8 mouse cellular contexts compared by ENCODE assay signal in the genomic region with DNA sequence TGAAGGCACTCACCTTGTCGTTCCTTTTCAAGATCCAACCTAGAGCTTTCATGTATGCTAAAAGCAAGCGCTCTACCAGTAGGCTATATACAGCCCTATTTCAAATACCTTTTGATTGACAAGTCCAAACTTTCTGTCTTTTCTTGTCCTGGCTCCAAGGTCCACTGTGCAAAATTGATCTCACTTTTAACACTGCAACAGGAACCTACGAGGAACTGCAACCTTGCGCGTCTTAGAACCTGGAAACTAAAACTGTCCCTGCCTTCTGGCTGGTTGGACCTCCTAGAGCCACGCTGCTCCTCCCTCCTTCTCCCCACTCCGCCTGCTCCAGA. TPM values are rescaled to one million over a fixed set of nuclear protein-coding genes. Genes with fewer than 3 reads are reported as not detected.
DNase-seq lines count a peak whose midpoint lies in the region; ATAC-seq and TF ChIP-seq lines count a peak whose summit lies in the region.

No protein-coding gene starts in this region.

- intact Hi-C loops in left cerebral cortex, postnatal 4 days (cut with DNase I) = no loop called here

- peak overlapping the region; percentile 97 for H3K4me3 ChIP-seq in heart, embryonic 10.5 days
- H3K4me3 ChIP-seq in E14TG2a.4 (replicated peaks; ENCODE audit: low read length) = peak overlapping the region; percentile 95
- H3K4me3 ChIP-seq in forebrain, embryonic 12.5 days (replicated peaks) = peak overlapping the region; percentile 80
- H3K4me3 ChIP-seq in liver, embryonic 15.5 days (replicated peaks) = peak overlapping the region; percentile 91

- H3K9me3 ChIP-seq in heart, embryonic 10.5 days = no peaks in the 10 kb centered on the region
- H3K9me3 ChIP-seq in E14TG2a.4 (ENCODE audit: low read length) = no peaks in the 10 kb centered on the region
- no peaks in the 10 kb centered on the region for H3K9me3 ChIP-seq in forebrain, embryonic 12.5 days
- no peaks in the 10 kb centered on the region for H3K9me3 ChIP-seq in liver, embryonic 15.5 days (replicated peaks)

- peak overlapping the region; percentile 78 for H3K4me2 ChIP-seq in forebrain, embryonic 12.5 days
- H3K4me2 ChIP-seq in liver, embryonic 15.5 days = peak overlapping the region; percentile 94

- peak overlapping the region; percentile 81 for H3K9ac ChIP-seq in forebrain, embryonic 12.5 days
- peak overlapping the region; percentile 83 for H3K9ac ChIP-seq in liver, embryonic 15.5 days

- no peak for DNase-seq in heart, embryonic 10.5 days (ENCODE audit: low spot score)
- no peak for DNase-seq in heart, adult 18-20 months
- no peak for DNase-seq in urinary bladder, postnatal 4 days (ENCODE audit: low spot score in 2 of 2)
- DNase-seq in left cerebral cortex, postnatal 4 days = no peak
- DNase-seq in left cerebral cortex, adult 18-20 months (ENCODE audit: low spot score in 2 of 2) = no peak

- H3K36me3 ChIP-seq in heart, embryonic 10.5 days = peaks cover 21% of the 10 kb centered on the region; the same call in 1 of the 2 replicates
- peaks cover 42% of the 10 kb centered on the region for H3K36me3 ChIP-seq in E14TG2a.4 (ENCODE audit: insufficient read depth, low read length)
- H3K36me3 ChIP-seq in forebrain, embryonic 12.5 days (replicated peaks) = peaks cover 13% of the 10 kb centered on the region
- peaks cover 18% of the 10 kb centered on the region for H3K36me3 ChIP-seq in liver, embryonic 15.5 days (replicated peaks)

- peak overlapping the region; percentile 94 for H3K27ac ChIP-seq in heart, embryonic 10.5 days
- H3K27ac ChIP-seq in forebrain, embryonic 12.5 days = peak overlapping the region; percentile 39; the same call in 1 of the 2 replicates
- peak overlapping the region; percentile 74 for H3K27ac ChIP-seq in liver, embryonic 15.5 days (replicated peaks)

- peaks cover 10% of the 10 kb centered on the region for H3K4me1 ChIP-seq in heart, embryonic 10.5 days
- H3K4me1 ChIP-seq in E14TG2a.4 (replicated peaks; ENCODE audit: low read depth, low read length) = peaks cover 20% of the 10 kb centered on the region
- peaks cover 10% of the 10 kb centered on the region for H3K4me1 ChIP-seq in forebrain, embryonic 12.5 days
- H3K4me1 ChIP-seq in liver, embryonic 15.5 days (replicated peaks) = peaks cover 18% of the 10 kb centered on the region

- ATAC-seq in forebrain, embryonic 12.5 days (ENCODE audit: low FRiP score) = no peak
- no peak for ATAC-seq in liver, embryonic 15.5 days (ENCODE audit: insufficient read depth)

- no peaks in the 10 kb centered on the region for H3K27me3 ChIP-seq in heart, embryonic 10.5 days (ENCODE audit: insufficient read depth, poor library complexity, severe bottlenecking)
- no peaks in the 10 kb centered on the region for H3K27me3 ChIP-seq in E14TG2a.4 (ENCODE audit: insufficient read depth, low read length)
- H3K27me3 ChIP-seq in forebrain, embryonic 12.5 days = 0 out of 2 replicates have a peak, but pooled peaks cover 4% of the 10 kb centered on the region
- no peaks in the 10 kb centered on the region for H3K27me3 ChIP-seq in liver, embryonic 15.5 days

- 20% methylated on average over 7 of the region's 7 CpGs for WGBS in heart, embryonic 10.5 days
- WGBS in forebrain, embryonic 12.5 days = 24% methylated on average over 7 of the region's 7 CpGs
- WGBS in liver, embryonic 15.5 days (ENCODE audit: insufficient replicate concordance) = 14% methylated on average over 7 of the region's 7 CpGs

- TF ChIP-seq CTCF in E14TG2a.4 (conservative IDR thresholded peaks at IDR 0.05; ENCODE audit: low read length) = no peak

RNA-seq across cellular contexts. Expression of gene Ola1, which starts 5.2 kb away (rescaled TPM):
- 73.2 and 80.8 TPM in 2 replicates for polyA plus RNA-seq in heart, embryonic 10.5 days (2016; fragmentation: Nextera tagmentation; extraction: Ambion mirVana)
- 10 to 100 TPM; 41.5 to 41.9 TPM for total RNA-seq in heart, adult 18-20 months (2021)
- polyA plus RNA-seq in forebrain, embryonic 12.5 days (2016; fragmentation: Nextera tagmentation; extraction: Ambion mirVana) = 104 and 106 TPM in 2 replicates
- polyA plus RNA-seq in liver, embryonic 15.5 days (2015; fragmentation: Nextera tagmentation; extraction: Ambion mirVana) = 30.9 and 41.7 TPM in 2 replicates
- 100 to 1,000 TPM in 1 of 2 experiments, 10 to 100 TPM in 1; 99.6 to 106 TPM for total RNA-seq in left cerebral cortex, postnatal 4 days (2021)
- total RNA-seq in left cerebral cortex, adult 18-20 months (2021) = 100 to 1,000 TPM; 100 to 106 TPM

RNA-seq across cellular contexts. Expression of gene Sp9, which starts 58.2 kb away (rescaled TPM):
- polyA plus RNA-seq in heart, embryonic 10.5 days (2016; fragmentation: Nextera tagmentation; extraction: Ambion mirVana) = not detected in 2 replicates
- total RNA-seq in heart, adult 18-20 months (2021) = not detected
- 12.9 and 16.1 TPM in 2 replicates for polyA plus RNA-seq in forebrain, embryonic 12.5 days (2016; fragmentation: Nextera tagmentation; extraction: Ambion mirVana)
- not detected in 2 replicates for polyA plus RNA-seq in liver, embryonic 15.5 days (2015; fragmentation: Nextera tagmentation; extraction: Ambion mirVana)
- total RNA-seq in left cerebral cortex, postnatal 4 days (2021) = 1 to 10 TPM; 7.8 to 8.2 TPM
- total RNA-seq in left cerebral cortex, adult 18-20 months (2021) = 1 to 10 TPM; 3.6 to 4.1 TPM

Comparison
In these comparisons a context has a peak if more than half of its experiments do, and no peak if none do; other contexts are left out.
1. H3K27ac ChIP-seq: peak in every context shown above with its lines; median percentile 94 in heart, embryonic 10.5 days; 74 in liver, embryonic 15.5 days; 39 in forebrain, embryonic 12.5 days.
2. RNA of gene Sp9, which starts 58.2 kb away (total RNA-seq): 7.8 to 8.2 TPM in left cerebral cortex, postnatal 4 days and 3.6 to 4.1 TPM in left cerebral cortex, adult 18-20 months; not detected in heart, adult 18-20 months; every median in the first group is over 4 times any median in the second.
3. Peak in every context shown above with its lines, with median percentiles within 50 percentile points of each other: H3K4me3 ChIP-seq.